Mouse (Mus musculus): ENCODE data around the gene Pgd.

- TF ChIP-seq CTCF (conservative IDR thresholded peaks at IDR 0.05; ENCODE audit: low read length), result no peak
- TF ChIP-seq POU5F1 (IDR thresholded peaks at IDR 0.05; ENCODE audit: borderline replicate concordance, low read length), result no peak
Observed at GRCm38 (mm10) chr4:149176645-149177044, 10.1 kb upstream of the Pgd start.
